ENCODE assay signal across 27 mouse cellular contexts in the genomic region with DNA sequence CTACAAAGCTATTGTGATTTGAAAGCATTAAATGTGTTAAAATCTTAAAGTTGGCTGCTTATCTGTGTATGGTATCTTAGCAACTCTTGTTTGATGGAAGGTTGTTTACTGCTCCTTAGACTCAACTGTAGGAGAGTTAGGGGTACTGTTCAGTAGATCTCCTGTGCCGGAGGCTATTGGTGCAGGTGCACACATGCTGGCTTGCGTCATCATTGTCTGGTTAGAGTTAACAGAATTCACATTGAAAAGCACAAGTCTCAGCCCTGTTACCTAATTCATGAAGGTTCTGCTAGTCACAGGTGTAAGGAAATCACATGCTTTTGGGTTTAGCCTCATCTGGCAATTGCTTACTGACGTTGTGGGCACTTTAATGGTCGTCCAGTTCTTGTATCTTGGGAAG.
DNase-seq lines count a peak whose midpoint lies in the region; ATAC-seq lines count a peak whose summit lies in the region.
"Had no signal": no experiment of that assay in that cellular context is flagged by ENCODE, and none has a peak within 500 bp of the region (broad histone marks: within the 10 kb centered on the region; RNA-seq: fewer than 3 reads in every experiment).

No protein-coding gene starts in this region.

- no peak overlapping the region for H3K4me3 ChIP-seq in heart, embryonic 16.5 days (ENCODE audit: low read length)
- H3K4me3 ChIP-seq in hindbrain, embryonic 11.5 days (ENCODE audit: low read depth, low read length), result no peak overlapping the region
- H3K4me3 ChIP-seq: forebrain, embryonic 13.5 days; heart, embryonic 12.5 days; hindbrain, embryonic 10.5 days; left cerebral cortex, adult 2 months; limb, embryonic 12.5 days; midbrain, embryonic 15.5 days; neural tube, embryonic 15.5 days had no signal

- intact Hi-C loops in heart, postnatal 36 days (cut with DNase I), result no loop called here

- no peak overlapping the region for H3K9ac ChIP-seq in heart, embryonic 16.5 days (ENCODE audit: low read length)
- H3K9ac ChIP-seq in hindbrain, embryonic 11.5 days (ENCODE audit: low read depth, low read length), result no peak overlapping the region
- H3K9ac ChIP-seq: forebrain, embryonic 13.5 days; heart, embryonic 12.5 days; limb, embryonic 12.5 days; midbrain, embryonic 15.5 days; neural tube, embryonic 15.5 days had no signal

- no peaks in the 10 kb centered on the region for H3K9me3 ChIP-seq in heart, embryonic 16.5 days (replicated peaks; ENCODE audit: control insufficient read depth, low read length)
- no peaks in the 10 kb centered on the region for H3K9me3 ChIP-seq in hindbrain, embryonic 11.5 days (ENCODE audit: control insufficient read depth, low read length)
- H3K9me3 ChIP-seq: forebrain, embryonic 13.5 days; heart, embryonic 12.5 days; hindbrain, embryonic 10.5 days; limb, embryonic 12.5 days; midbrain, embryonic 15.5 days; neural tube, embryonic 15.5 days had no signal

- H3K27ac ChIP-seq in heart, embryonic 16.5 days (ENCODE audit: low read length), result no peak overlapping the region
- no peak overlapping the region for H3K27ac ChIP-seq in hindbrain, embryonic 11.5 days (ENCODE audit: low read depth, low read length)
- H3K27ac ChIP-seq: forebrain, embryonic 13.5 days; hindbrain, embryonic 10.5 days; hindbrain, postnatal 0 days; left cerebral cortex, adult 2 months; limb, embryonic 12.5 days; midbrain, embryonic 15.5 days; neural tube, embryonic 15.5 days had no signal

- H3K4me1 ChIP-seq in heart, embryonic 16.5 days (ENCODE audit: control insufficient read depth, insufficient read depth, low read length), result 0 out of 2 replicates have a peak, but pooled peaks cover 3% of the 10 kb centered on the region
- H3K4me1 ChIP-seq in hindbrain, embryonic 11.5 days (replicated peaks; ENCODE audit: control insufficient read depth, insufficient read depth, low read length), result no peaks in the 10 kb centered on the region
- H3K4me1 ChIP-seq: forebrain, embryonic 13.5 days; hindbrain, embryonic 10.5 days had no signal

- 0 out of 2 replicates have a peak, but pooled peaks have one; percentile 25 for ATAC-seq in heart, embryonic 16.5 days (replicated peaks; ENCODE audit: extremely low read depth, insufficient read depth, low FRiP score)
- ATAC-seq in hindbrain, embryonic 11.5 days (ENCODE audit: low FRiP score), result no peak
- ATAC-seq: forebrain, embryonic 13.5 days; hindbrain, postnatal 0 days; intestine, postnatal 0 days; midbrain, embryonic 15.5 days had no signal

- 86% methylated on average over 4 of the region's 4 CpGs for WGBS in heart, embryonic 16.5 days
- 98% methylated on average over 4 of the region's 4 CpGs for WGBS in hindbrain, embryonic 11.5 days

- no peaks in the 10 kb centered on the region for H3K27me3 ChIP-seq in heart, embryonic 16.5 days (ENCODE audit: control insufficient read depth, insufficient read depth, low read length)
- H3K27me3 ChIP-seq in hindbrain, embryonic 11.5 days (ENCODE audit: control insufficient read depth, insufficient read depth, low read length), result no peaks in the 10 kb centered on the region
- H3K27me3 ChIP-seq: CH12.LX; forebrain, embryonic 13.5 days; heart, embryonic 12.5 days; midbrain, embryonic 15.5 days; neural tube, embryonic 15.5 days had no signal

- no peaks in the 10 kb centered on the region for H3K36me3 ChIP-seq in heart, embryonic 16.5 days (ENCODE audit: control insufficient read depth, insufficient read depth)
- no peaks in the 10 kb centered on the region for H3K36me3 ChIP-seq in hindbrain, embryonic 11.5 days (ENCODE audit: control insufficient read depth, insufficient read depth, low read length)
- H3K36me3 ChIP-seq: hindbrain, embryonic 10.5 days; limb, embryonic 12.5 days; midbrain, embryonic 15.5 days; neural tube, embryonic 15.5 days had no signal

- no peak overlapping the region for H3K4me2 ChIP-seq in heart, embryonic 16.5 days (ENCODE audit: low read depth, low read length)
- no peak overlapping the region for H3K4me2 ChIP-seq in hindbrain, embryonic 11.5 days (replicated peaks; ENCODE audit: low read depth, low read length)
- H3K4me2 ChIP-seq: forebrain, embryonic 13.5 days; heart, embryonic 12.5 days; limb, embryonic 12.5 days; midbrain, embryonic 15.5 days; neural tube, embryonic 15.5 days had no signal

- no peak for DNase-seq in heart, postnatal 36 days
- peak; percentile 64 for DNase-seq in CD4-positive, CD25-positive, alpha-beta regulatory T cell, adult 2 months (ENCODE audit: low read depth, low spot score)
- peak; percentile 14 for DNase-seq in induced T-regulatory cell, adult 2 months (ENCODE audit: low read depth)
- peak; percentile 45 for DNase-seq in thymus, postnatal 25 days
- no peak for DNase-seq in right cerebral cortex, postnatal 14 days
- DNase-seq in hindbrain, embryonic 11.5 days (ENCODE audit: low spot score), result no peak
- DNase-seq: adrenal gland, postnatal 10 days; cerebellum, adult 8-10 months; cerebellum, postnatal 25 days; gastrocnemius, postnatal 14 days; heart, adult 18-20 months; heart, postnatal 10 days; kidney, postnatal 14 days; lung, postnatal 4 days; retina, postnatal 1 day; right cerebral cortex, postnatal 25 days had no signal

Comparison
In these comparisons a context has a peak if more than half of its experiments do, and no peak if none do; other contexts are left out.
1. DNase-seq: peak in CD4-positive, CD25-positive, alpha-beta regulatory T cell, adult 2 months (single experiment), induced T-regulatory cell, adult 2 months (single experiment) and thymus, postnatal 25 days (single experiment); none in heart, postnatal 36 days (0 of 2), right cerebral cortex, postnatal 14 days (single experiment) and hindbrain, embryonic 11.5 days (single experiment).